Mouse (Mus musculus) thymus, adult 2 months (tissue): ENCODE measurements around the gene Ndfip2. TPM values are rescaled to one million over a fixed set of nuclear protein-coding genes. Genes with fewer than 3 reads are reported as not detected.

ENCODE experiments used
- DNase-seq: peaks from one replicate; pipeline ENCODE4 v3.0.0; 2021
- H3K27ac ChIP-seq: fragments of 200-500 bp; 2 replicates; pipeline ENCODE4 v1.5.1; 2012; ENCODE audit warnings: low read length, control low read depth; ENCODE audit not compliant: control insufficient read depth, insufficient read depth
- H3K27me3 ChIP-seq: fragments of 200-500 bp; 2 replicates; pipeline ENCODE4 v1.6.1; 2012; ENCODE audit warnings: mild to moderate bottlenecking, low read length, moderate library complexity, mixed read lengths; ENCODE audit not compliant: control insufficient read depth, insufficient read depth
- H3K36me3 ChIP-seq: fragments of 200-500 bp; 2 replicates; pipeline ENCODE4 v1.6.1; 2012; ENCODE audit warnings: mild to moderate bottlenecking, low read length, moderate library complexity; ENCODE audit not compliant: control insufficient read depth, insufficient read depth
- H3K4me1 ChIP-seq: fragments of 200-500 bp; replicated peaks from 2 replicates; pipeline ENCODE4 v1.6.1; 2012; ENCODE audit warnings: low read length; ENCODE audit not compliant: control insufficient read depth, insufficient read depth
- H3K4me3 ChIP-seq: fragments of 200-500 bp; 2 replicates; pipeline ENCODE4 v1.5.1; 2012; ENCODE audit warnings: mild to moderate bottlenecking, low read length, control low read depth, moderate library complexity; ENCODE audit not compliant: control insufficient read depth, insufficient read depth
- CTCF ChIP-seq: fragments of 200-500 bp; IDR thresholded peaks from 2 replicates; pipeline ENCODE4 v1.5.1; 2012; ENCODE audit warnings: mild to moderate bottlenecking, control low read depth, low read length, moderate library complexity, borderline replicate concordance; ENCODE audit not compliant: control insufficient read depth, poor library complexity, insufficient read depth; ENCODE audit errors: extremely low read depth
- POLR2A ChIP-seq: fragments of 200-500 bp; IDR thresholded peaks from 2 replicates; pipeline ENCODE4 v1.6.1; 2012; ENCODE audit warnings: mild to moderate bottlenecking, low read length, control low read depth, moderate library complexity; ENCODE audit not compliant: control insufficient read depth, poor library complexity, insufficient read depth; ENCODE audit errors: extremely low read depth
- WGBS: fragments of 180-500 bp; shearing (Covaris S2); methylation state at CpG from one replicate; pipeline ENCODE4 v1.1.7; 2018; 5-methylcytosine and 5-hydroxymethylcytosine counted together
- polyA plus RNA-seq: library from polyadenylated mRNA; depleted of rRNA; stranded (reverse); fragments of >200 nt; gene quantifications from 2 replicates; pipeline ENCODE4 v1.2.3, GENCODE M21; 2012

Gene Ndfip2
- polyA plus RNA-seq, 1 experiment: 57.7 TPM

- Histone ChIP-seq H3K4me1 (no peaks in the 10 kb centered on the region; the same call in 1 of the 2 replicates), H3K27ac (no peak overlapping the region), H3K4me3 (no peak overlapping the region), H3K36me3 (no peaks in the 10 kb centered on the region), H3K27me3 (no peaks in the 10 kb centered on the region)
- WGBS: 89% methylated on average over 5 of the region's 5 CpGs
- DNase-seq: no peak
- TF ChIP-seq CTCF (no peak), POLR2A (no peak)
Measured at GRCm38 (mm10) chr14:105238450-105239038, 19.8 kb upstream of the Ndfip2 start.

GRCm38 (mm10) chr14:105240120-105240519, 18.3 kb upstream of the Ndfip2 start:
- WGBS: 48% methylated on average over 10 of the region's 10 CpGs
- Histone ChIP-seq H3K4me1 (no peaks in the 10 kb centered on the region; the same call in 1 of the 2 replicates), H3K4me3 (no peak overlapping the region), H3K27ac (no peak overlapping the region), H3K27me3 (no peaks in the 10 kb centered on the region), H3K36me3 (no peaks in the 10 kb centered on the region)
- TF ChIP-seq POLR2A: no peak
- no peak for TF ChIP-seq CTCF
- no peak for DNase-seq

- Histone ChIP-seq H3K27ac (no peak overlapping the region), H3K27me3 (no peaks in the 10 kb centered on the region), H3K4me3 (no peak overlapping the region), H3K36me3 (no peaks in the 10 kb centered on the region), H3K4me1 (no peaks in the 10 kb centered on the region)
- 87% methylated on average over 7 of the region's 7 CpGs for WGBS
- no peak for DNase-seq
- TF ChIP-seq POLR2A (no peak), CTCF (no peak)
Measured at GRCm38 (mm10) chr14:105243805-105244443, 14.4 kb upstream of the Ndfip2 start.

GRCm38 (mm10) chr14:105251038-105251437, 7.3 kb upstream of the Ndfip2 start:
- Histone ChIP-seq H3K27ac (no peak overlapping the region), H3K36me3 (no peaks in the 10 kb centered on the region), H3K27me3 (no peaks in the 10 kb centered on the region), H3K4me3 (no peak overlapping the region), H3K4me1 (no peaks in the 10 kb centered on the region)
- DNase-seq: no peak
- no peak for TF ChIP-seq POLR2A
- no peak for TF ChIP-seq CTCF

- Histone ChIP-seq H3K27ac (no peak overlapping the region), H3K27me3 (no peaks in the 10 kb centered on the region), H3K36me3 (no peaks in the 10 kb centered on the region), H3K4me1 (no peaks in the 10 kb centered on the region), H3K4me3 (no peak overlapping the region)
- TF ChIP-seq CTCF (no peak), POLR2A (no peak)
- WGBS: 85% methylated on average over 7 of the region's 7 CpGs
- DNase-seq: no peak
Measured at GRCm38 (mm10) chr14:105253304-105253703, 5.1 kb upstream of the Ndfip2 start.

- H3K27me3 ChIP-seq: no peaks in the 10 kb centered on the region
- H3K36me3 ChIP-seq: no peaks in the 10 kb centered on the region
- H3K4me1 ChIP-seq: no peaks in the 10 kb centered on the region
- no peak overlapping the region for H3K4me3 ChIP-seq
- no peak overlapping the region for H3K27ac ChIP-seq
- DNase-seq: no peak
- TF ChIP-seq CTCF (no peak), POLR2A (no peak)
- WGBS: 93% methylated on average over 5 of the region's 5 CpGs
Measured at GRCm38 (mm10) chr14:105254401-105254800, 4.0 kb upstream of the Ndfip2 start.
